Mouse (Mus musculus): ENCODE data around the gene Igfbp2. TPM values are rescaled to one million over a fixed set of nuclear protein-coding genes. Genes with fewer than 3 reads are reported as not detected.

Igfbp2 gene
- polyA plus RNA-seq, 1 experiment = 0.10 TPM

GRCm38 (mm10) chr1:72864272-72864671, 40.0 kb downstream of the Igfbp2 start:
- H3K9me3 ChIP-seq (ENCODE audit: control insufficient read depth, low read length) = no peaks in the 10 kb centered on the region
- no peak overlapping the region for H3K4me3 ChIP-seq (replicated peaks)
- H3K27me3 ChIP-seq (ENCODE audit: control insufficient read depth) = peaks cover 7% of the 10 kb centered on the region
- no peak for TF ChIP-seq TAL1 (IDR thresholded peaks at IDR 0.05; ENCODE audit: low read length)
- no peak for TF ChIP-seq GATA1 (IDR thresholded peaks at IDR 0.05; ENCODE audit: low read length)
- H3K4me1 ChIP-seq (ENCODE audit: control insufficient read depth) = no peaks in the 10 kb centered on the region
- H3K36me3 ChIP-seq (ENCODE audit: control insufficient read depth) = no peaks in the 10 kb centered on the region

- TF ChIP-seq TAL1 (IDR thresholded peaks at IDR 0.05; ENCODE audit: low read length) = no peak
- TF ChIP-seq GATA1 (IDR thresholded peaks at IDR 0.05; ENCODE audit: low read length) = no peak
- peaks cover 21% of the 10 kb centered on the region for H3K27me3 ChIP-seq (ENCODE audit: control insufficient read depth)
- no peaks in the 10 kb centered on the region for H3K36me3 ChIP-seq (ENCODE audit: control insufficient read depth)
- H3K9me3 ChIP-seq (ENCODE audit: control insufficient read depth, low read length) = no peaks in the 10 kb centered on the region
- no peak overlapping the region for H3K4me3 ChIP-seq (replicated peaks)
- peaks cover 4% of the 10 kb centered on the region for H3K4me1 ChIP-seq (ENCODE audit: control insufficient read depth)
Observed at GRCm38 (mm10) chr1:72865900-72866299, 41.6 kb downstream of the Igfbp2 start.

GRCm38 (mm10) chr1:72866417-72866816, 42.1 kb downstream of the Igfbp2 start:
- H3K4me3 ChIP-seq (replicated peaks) = no peak overlapping the region
- no peaks in the 10 kb centered on the region for H3K36me3 ChIP-seq (ENCODE audit: control insufficient read depth)
- peaks cover 26% of the 10 kb centered on the region for H3K27me3 ChIP-seq (ENCODE audit: control insufficient read depth)
- no peak for TF ChIP-seq GATA1 (IDR thresholded peaks at IDR 0.05; ENCODE audit: low read length)
- TF ChIP-seq TAL1 (IDR thresholded peaks at IDR 0.05; ENCODE audit: low read length) = no peak
- peaks cover 4% of the 10 kb centered on the region for H3K4me1 ChIP-seq (ENCODE audit: control insufficient read depth)
- H3K9me3 ChIP-seq (ENCODE audit: control insufficient read depth, low read length) = no peaks in the 10 kb centered on the region

GRCm38 (mm10) chr1:72867346-72867745, 43.0 kb downstream of the Igfbp2 start:
- Histone ChIP-seq H3K9me3 (ENCODE audit: control insufficient read depth, low read length) (no peaks in the 10 kb centered on the region), H3K4me1 (ENCODE audit: control insufficient read depth) (peaks cover 8% of the 10 kb centered on the region), H3K36me3 (ENCODE audit: control insufficient read depth) (no peaks in the 10 kb centered on the region), H3K27me3 (ENCODE audit: control insufficient read depth) (peaks cover 35% of the 10 kb centered on the region), H3K4me3 (replicated peaks) (no peak overlapping the region)
- TF ChIP-seq GATA1 (IDR thresholded peaks at IDR 0.05; ENCODE audit: low read length) (no peak), TAL1 (IDR thresholded peaks at IDR 0.05; ENCODE audit: low read length) (no peak)

- peaks cover 48% of the 10 kb centered on the region for H3K27me3 ChIP-seq (ENCODE audit: control insufficient read depth)
Observed at GRCm38 (mm10) chr1:72868429-72869215, 44.3 kb downstream of the Igfbp2 start.

GRCm38 (mm10) chr1:72869275-72869674, 45.0 kb downstream of the Igfbp2 start:
- TF ChIP-seq GATA1 (IDR thresholded peaks at IDR 0.05; ENCODE audit: low read length) (no peak), TAL1 (IDR thresholded peaks at IDR 0.05; ENCODE audit: low read length) (no peak)
- H3K27me3 ChIP-seq (ENCODE audit: control insufficient read depth) = peaks cover 54% of the 10 kb centered on the region
- no peak overlapping the region for H3K4me3 ChIP-seq (replicated peaks)
- peaks cover 8% of the 10 kb centered on the region for H3K4me1 ChIP-seq (ENCODE audit: control insufficient read depth)
- H3K9me3 ChIP-seq (ENCODE audit: control insufficient read depth, low read length) = no peaks in the 10 kb centered on the region
- no peaks in the 10 kb centered on the region for H3K36me3 ChIP-seq (ENCODE audit: control insufficient read depth)

More at GRCm38 (mm10) chr1:72868429-72869215, 44.3 kb downstream of the Igfbp2 start:
- TF ChIP-seq TAL1 (IDR thresholded peaks at IDR 0.05; ENCODE audit: low read length) (no peak), GATA1 (IDR thresholded peaks at IDR 0.05; ENCODE audit: low read length) (no peak)
- Histone ChIP-seq H3K36me3 (ENCODE audit: control insufficient read depth) (no peaks in the 10 kb centered on the region), H3K4me1 (ENCODE audit: control insufficient read depth) (peaks cover 8% of the 10 kb centered on the region), H3K4me3 (replicated peaks) (no peak overlapping the region), H3K9me3 (ENCODE audit: control insufficient read depth, low read length) (no peaks in the 10 kb centered on the region)

GRCm38 (mm10) chr1:72869681-72870614, 45.6 kb downstream of the Igfbp2 start:
- no peak overlapping the region for H3K4me3 ChIP-seq (replicated peaks)
- TF ChIP-seq TAL1 (IDR thresholded peaks at IDR 0.05; ENCODE audit: low read length) (no peak), GATA1 (IDR thresholded peaks at IDR 0.05; ENCODE audit: low read length) (no peak)
- H3K9me3 ChIP-seq (ENCODE audit: control insufficient read depth, low read length) = no peaks in the 10 kb centered on the region
- H3K27me3 ChIP-seq (ENCODE audit: control insufficient read depth) = peaks cover 61% of the 10 kb centered on the region
- H3K36me3 ChIP-seq (ENCODE audit: control insufficient read depth) = no peaks in the 10 kb centered on the region
- peaks cover 8% of the 10 kb centered on the region for H3K4me1 ChIP-seq (ENCODE audit: control insufficient read depth)

- Histone ChIP-seq H3K27me3 (ENCODE audit: control insufficient read depth) (peaks cover 69% of the 10 kb centered on the region), H3K36me3 (ENCODE audit: control insufficient read depth) (no peaks in the 10 kb centered on the region), H3K4me1 (ENCODE audit: control insufficient read depth) (peaks cover 8% of the 10 kb centered on the region), H3K9me3 (ENCODE audit: control insufficient read depth, low read length) (no peaks in the 10 kb centered on the region), H3K4me3 (replicated peaks) (no peak overlapping the region)
- TF ChIP-seq TAL1 (IDR thresholded peaks at IDR 0.05; ENCODE audit: low read length) (no peak), GATA1 (IDR thresholded peaks at IDR 0.05; ENCODE audit: low read length) (no peak)
Observed at GRCm38 (mm10) chr1:72870615-72871336, 46.5 kb downstream of the Igfbp2 start.

All from erythroblast, embryonic 14.5 days (primary cell).